Mouse (Mus musculus): Measurements from ENCODE around the gene Strbp. TPM values are rescaled to one million over a fixed set of nuclear protein-coding genes. Genes with fewer than 3 reads are reported as not detected.

Gene Strbp
- polyA plus RNA-seq, 1 experiment from 2014 or later, result 112 TPM

GRCm38 (mm10) chr2:37566035-37566434 lies 137.6 kb downstream of the Strbp start:
- WGBS, result 85% methylated on average over 1 of the region's 1 CpGs
- Histone ChIP-seq H3K4me3 (replicated peaks) (no peak overlapping the region), H3K9ac (no peak overlapping the region), H3K27me3 (no peaks in the 10 kb centered on the region), H3K4me2 (no peak overlapping the region), H3K4me1 (no peaks in the 10 kb centered on the region), H3K36me3 (replicated peaks) (peaks cover 82% of the 10 kb centered on the region), H3K27ac (no peak overlapping the region), H3K9me3 (no peaks in the 10 kb centered on the region)
- no peak for ATAC-seq (ENCODE audit: low FRiP score)

GRCm38 (mm10) chr2:37565579-37565978 lies 138.1 kb downstream of the Strbp start:
- 83% methylated on average over 2 of the region's 2 CpGs for WGBS
- Histone ChIP-seq H3K9me3 (no peaks in the 10 kb centered on the region), H3K36me3 (replicated peaks) (peaks cover 84% of the 10 kb centered on the region)

GRCm38 (mm10) chr2:37556366-37556765 lies 147.3 kb downstream of the Strbp start:
- Histone ChIP-seq H3K9me3 (0 out of 2 replicates have a peak, but pooled peaks cover 4% of the 10 kb centered on the region), H3K36me3 (replicated peaks) (peaks cover 82% of the 10 kb centered on the region), H3K27me3 (no peaks in the 10 kb centered on the region), H3K9ac (no peak overlapping the region), H3K4me3 (replicated peaks) (no peak overlapping the region), H3K4me2 (no peak overlapping the region), H3K27ac (no peak overlapping the region), H3K4me1 (no peaks in the 10 kb centered on the region)
- ATAC-seq (ENCODE audit: low FRiP score), result no peak
- 86% methylated on average over 2 of the region's 2 CpGs for WGBS

More at GRCm38 (mm10) chr2:37565579-37565978, 138.1 kb downstream of the Strbp start:
- ATAC-seq (ENCODE audit: low FRiP score), result no peak
- H3K4me1 ChIP-seq, result no peaks in the 10 kb centered on the region
- H3K27me3 ChIP-seq, result no peaks in the 10 kb centered on the region
- H3K9ac ChIP-seq, result no peak overlapping the region
- H3K4me3 ChIP-seq (replicated peaks), result no peak overlapping the region
- no peak overlapping the region for H3K4me2 ChIP-seq
- H3K27ac ChIP-seq, result no peak overlapping the region

- H3K36me3 ChIP-seq (replicated peaks), result peaks cover 65% of the 10 kb centered on the region
- H3K4me1 ChIP-seq, result no peaks in the 10 kb centered on the region
- 0 out of 2 replicates have a peak, but pooled peaks cover 4% of the 10 kb centered on the region for H3K9me3 ChIP-seq
- no peak overlapping the region for H3K4me3 ChIP-seq (replicated peaks)
- 92% methylated on average over 1 of the region's 1 CpGs for WGBS
- H3K9ac ChIP-seq, result no peak overlapping the region
- no peak for ATAC-seq (ENCODE audit: low FRiP score)
- no peak overlapping the region for H3K27ac ChIP-seq
- no peak overlapping the region for H3K4me2 ChIP-seq
- no peaks in the 10 kb centered on the region for H3K27me3 ChIP-seq
These were observed 154.2 kb downstream of the Strbp start for GRCm38 (mm10) chr2:37549346-37550012.

- Histone ChIP-seq H3K4me2 (no peak overlapping the region), H3K4me3 (replicated peaks) (no peak overlapping the region), H3K27me3 (no peaks in the 10 kb centered on the region), H3K9me3 (no peaks in the 10 kb centered on the region), H3K27ac (no peak overlapping the region), H3K9ac (no peak overlapping the region), H3K4me1 (no peaks in the 10 kb centered on the region), H3K36me3 (replicated peaks) (peaks cover 23% of the 10 kb centered on the region)
- 89% methylated on average over 3 of the region's 3 CpGs for WGBS
- ATAC-seq (ENCODE audit: low FRiP score), result no peak
These were observed 172.0 kb downstream of the Strbp start for GRCm38 (mm10) chr2:37531639-37532038.

GRCm38 (mm10) chr2:37530766-37531165 lies 172.9 kb downstream of the Strbp start:
- Histone ChIP-seq H3K4me1 (no peaks in the 10 kb centered on the region), H3K4me2 (no peak overlapping the region), H3K9ac (no peak overlapping the region), H3K9me3 (no peaks in the 10 kb centered on the region), H3K4me3 (replicated peaks) (no peak overlapping the region), H3K27me3 (no peaks in the 10 kb centered on the region), H3K36me3 (replicated peaks) (peaks cover 22% of the 10 kb centered on the region), H3K27ac (no peak overlapping the region)
- WGBS, result 93% methylated on average over 1 of the region's 1 CpGs
- ATAC-seq (ENCODE audit: low FRiP score), result no peak

- Histone ChIP-seq H3K27ac (no peak overlapping the region), H3K9ac (no peak overlapping the region), H3K4me3 (replicated peaks) (no peak overlapping the region), H3K4me1 (no peaks in the 10 kb centered on the region), H3K4me2 (no peak overlapping the region), H3K27me3 (no peaks in the 10 kb centered on the region), H3K9me3 (no peaks in the 10 kb centered on the region), H3K36me3 (replicated peaks) (peaks cover 8% of the 10 kb centered on the region)
- ATAC-seq (ENCODE audit: low FRiP score), result no peak
- 97% methylated on average over 2 of the region's 2 CpGs for WGBS
These were observed 174.3 kb downstream of the Strbp start for GRCm38 (mm10) chr2:37529397-37529796.

GRCm38 (mm10) chr2:37527587-37527986 lies 176.1 kb downstream of the Strbp start:
- ATAC-seq (ENCODE audit: low FRiP score), result no peak
- no peaks in the 10 kb centered on the region for H3K27me3 ChIP-seq
- H3K4me1 ChIP-seq, result no peaks in the 10 kb centered on the region
- H3K4me2 ChIP-seq, result no peak overlapping the region
- H3K36me3 ChIP-seq (replicated peaks), result no peaks in the 10 kb centered on the region
- no peak overlapping the region for H3K27ac ChIP-seq
- no peak overlapping the region for H3K4me3 ChIP-seq (replicated peaks)
- H3K9ac ChIP-seq, result no peak overlapping the region
- no peaks in the 10 kb centered on the region for H3K9me3 ChIP-seq

- WGBS, result 86% methylated on average over 1 of the region's 1 CpGs
- peaks cover 17% of the 10 kb centered on the region for H3K4me1 ChIP-seq
- H3K9ac ChIP-seq, result no peak overlapping the region
- no peak overlapping the region for H3K4me2 ChIP-seq
- no peaks in the 10 kb centered on the region for H3K27me3 ChIP-seq
- ATAC-seq (ENCODE audit: low FRiP score), result no peak
- no peaks in the 10 kb centered on the region for H3K9me3 ChIP-seq
- peaks cover 10% of the 10 kb centered on the region for H3K36me3 ChIP-seq (replicated peaks)
- no peak overlapping the region for H3K4me3 ChIP-seq (replicated peaks)
- H3K27ac ChIP-seq, result no peak overlapping the region
These were observed 184.4 kb downstream of the Strbp start for GRCm38 (mm10) chr2:37519286-37519640.

GRCm38 (mm10) chr2:37518561-37519285 lies 184.9 kb downstream of the Strbp start:
- 89% methylated on average over 4 of the region's 4 CpGs for WGBS
- Histone ChIP-seq H3K4me3 (replicated peaks) (no peak overlapping the region), H3K27me3 (no peaks in the 10 kb centered on the region), H3K4me1 (peaks cover 17% of the 10 kb centered on the region), H3K4me2 (no peak overlapping the region), H3K9ac (no peak overlapping the region), H3K27ac (no peak overlapping the region), H3K36me3 (replicated peaks) (peaks cover 10% of the 10 kb centered on the region), H3K9me3 (no peaks in the 10 kb centered on the region)
- ATAC-seq (ENCODE audit: low FRiP score), result no peak

GRCm38 (mm10) chr2:37516922-37517462 lies 186.7 kb downstream of the Strbp start:
- Histone ChIP-seq H3K36me3 (replicated peaks) (peaks cover 21% of the 10 kb centered on the region), H3K4me1 (peaks cover 17% of the 10 kb centered on the region), H3K27me3 (no peaks in the 10 kb centered on the region), H3K27ac (peak overlapping the region; percentile 78), H3K9ac (peak overlapping the region; percentile 38; the same call in 1 of the 2 replicates), H3K4me2 (peak overlapping the region; percentile 40), H3K4me3 (replicated peaks) (peak overlapping the region; percentile 20), H3K9me3 (no peaks in the 10 kb centered on the region)
- ATAC-seq (ENCODE audit: low FRiP score), result peak; percentile 74
- WGBS, result 38% methylated on average over 4 of the region's 4 CpGs

GRCm38 (mm10) chr2:37516030-37516710 lies 187.5 kb downstream of the Strbp start, which contains the start of gene Gpr21:
Gpr21 (plus strand) TSS chr2:37516332.
- peak within 1 kb of the TSS; percentile 38 for H3K9ac ChIP-seq
- no peaks in the 10 kb centered on the region for H3K27me3 ChIP-seq

More at GRCm38 (mm10) chr2:37516030-37516710, 187.5 kb downstream of the Strbp start, which contains the start of gene Gpr21:
- 19% methylated on average over 11 of the region's 11 CpGs for WGBS
- Histone ChIP-seq H3K4me2 (peak within 1 kb of the TSS; percentile 41), H3K4me3 (replicated peaks) (peak within 1 kb of the TSS; percentile 20), H3K36me3 (replicated peaks) (peaks cover 26% of the 10 kb centered on the region), H3K4me1 (peaks cover 17% of the 10 kb centered on the region), H3K9me3 (no peaks in the 10 kb centered on the region), H3K27ac (peak within 1 kb of the TSS; percentile 78)
- ATAC-seq (ENCODE audit: low FRiP score), result peak; percentile 80

Measured in forebrain, embryonic 12.5 days (tissue).